Mouse (Mus musculus) liver, adult 10 weeks (tissue): ENCODE data around the gene Olfr1177-ps. TPM values are rescaled to one million over a fixed set of nuclear protein-coding genes. Genes with fewer than 3 reads are reported as not detected.

Experiments used
- polyA plus RNA-seq: library from polyadenylated mRNA; stranded (reverse); fragments of 350-450 nt; fragmentation: Illumina TruSeq; extraction: RNeasy Lipid Tissue Mini Kit (QIAGEN cat#74804); gene quantifications from one replicate; pipeline ENCODE4 v1.2.3, GENCODE M21; 2014; ENCODE audit warnings: low read depth, low replicate concordance

Gene Olfr1177-ps
- not detected for polyA plus RNA-seq

GRCm38 (mm10) chr2:88346392-88346791 is at the start of gene Olfr1177-ps:
TSS of gene Olfr1177-ps (minus strand) at chr2:88346492.

GRCm38 (mm10) chr2:88386762-88387161 is 40.5 kb upstream of the Olfr1177-ps start, which contains the start of gene Olfr1178:
TSS of gene Olfr1178 (plus strand) at chr2:88387062.

GRCm38 (mm10) chr2:88336421-88336820 is 9.9 kb downstream of the Olfr1177-ps start, which contains the start of gene Olfr1176:
TSS of gene Olfr1176 (plus strand) at chr2:88336721.

GRCm38 (mm10) chr2:88327115-88327514 is 19.2 kb downstream of the Olfr1177-ps start, which contains the start of gene Olfr1175-ps:
TSS of gene Olfr1175-ps (minus strand) at chr2:88327215.

GRCm38 (mm10) chr2:88315035-88315434 is 31.3 kb downstream of the Olfr1177-ps start, which contains the start of gene Olfr1174-ps:
TSS of gene Olfr1174-ps (minus strand) at chr2:88315135.

Other genes starting within 250 kb of the Olfr1177-ps start
- not detected for gene Olfr1166, start 218.2 kb downstream of the Olfr1177-ps start, polyA plus RNA-seq
- gene Olfr1167, start 191.3 kb downstream of the Olfr1177-ps start, polyA plus RNA-seq, result not detected
- not detected for gene Olfr1168, start 164.6 kb downstream of the Olfr1177-ps start, polyA plus RNA-seq
- not detected for gene Olfr1170, start 118.2 kb downstream of the Olfr1177-ps start, polyA plus RNA-seq
- not detected for gene Olfr1173, start 66.6 kb downstream of the Olfr1177-ps start, polyA plus RNA-seq
- not detected for gene Olfr1174-ps, start 31.4 kb downstream of the Olfr1177-ps start, polyA plus RNA-seq
- gene Olfr1175-ps, start 19.3 kb downstream of the Olfr1177-ps start, polyA plus RNA-seq, result not detected
- not detected for gene Olfr1176, start 9.8 kb downstream of the Olfr1177-ps start, polyA plus RNA-seq
- gene Olfr1178, start 40.6 kb upstream of the Olfr1177-ps start, polyA plus RNA-seq, result not detected
- not detected for gene Olfr1179, start 60.0 kb upstream of the Olfr1177-ps start, polyA plus RNA-seq
- gene Olfr1180, start 72.7 kb upstream of the Olfr1177-ps start, polyA plus RNA-seq, result not detected
- not detected for gene Olfr1181, start 79.7 kb upstream of the Olfr1177-ps start, polyA plus RNA-seq
- gene Gm13757, start 102.6 kb upstream of the Olfr1177-ps start, polyA plus RNA-seq, result not detected
- not detected for gene Olfr1183, start 108.4 kb upstream of the Olfr1177-ps start, polyA plus RNA-seq
- not detected for gene Olfr1184, start 137.1 kb upstream of the Olfr1177-ps start, polyA plus RNA-seq
- gene Olfr1185-ps1, start 146.8 kb upstream of the Olfr1177-ps start, polyA plus RNA-seq, result not detected
- not detected for gene Olfr1186, start 172.1 kb upstream of the Olfr1177-ps start, polyA plus RNA-seq
- not detected for gene Olfr1188, start 210.4 kb upstream of the Olfr1177-ps start, polyA plus RNA-seq
- gene Olfr1189, start 240.0 kb upstream of the Olfr1177-ps start, polyA plus RNA-seq, result not detected